Mouse (Mus musculus) thymus, postnatal 25 days (tissue): Measurements from ENCODE around the gene Ube2n.
"Not testable (repeated sequence)": the region's sequence is repeated elsewhere in the genome, so short reads cannot be mapped to it uniquely, and the experiment has no call there.

Source experiments
- DNase-seq: peaks from one replicate; pipeline ENCODE4 v3.0.0; 2022

Ube2n gene

DNA sequence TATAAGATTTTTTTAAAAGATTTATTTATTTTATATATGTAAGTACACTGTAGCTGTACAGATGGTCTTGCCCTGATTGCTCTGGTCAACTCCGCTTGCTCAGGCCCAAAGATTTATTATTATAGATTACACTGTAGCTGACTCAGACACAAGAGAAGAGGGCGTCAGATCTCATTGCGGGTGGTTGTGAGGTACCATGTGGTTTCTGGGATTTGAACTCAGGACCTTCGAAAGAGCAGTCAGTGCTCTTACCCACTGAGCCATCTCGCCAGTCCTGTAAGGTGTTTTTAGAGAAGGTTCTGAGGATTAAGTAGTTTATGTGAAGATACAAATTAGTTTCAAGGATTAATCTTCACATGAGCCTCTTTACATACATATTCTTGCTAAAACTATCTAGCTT lies 10.9 kb downstream of the Ube2n start:
- DNase-seq: no peak

DNA sequence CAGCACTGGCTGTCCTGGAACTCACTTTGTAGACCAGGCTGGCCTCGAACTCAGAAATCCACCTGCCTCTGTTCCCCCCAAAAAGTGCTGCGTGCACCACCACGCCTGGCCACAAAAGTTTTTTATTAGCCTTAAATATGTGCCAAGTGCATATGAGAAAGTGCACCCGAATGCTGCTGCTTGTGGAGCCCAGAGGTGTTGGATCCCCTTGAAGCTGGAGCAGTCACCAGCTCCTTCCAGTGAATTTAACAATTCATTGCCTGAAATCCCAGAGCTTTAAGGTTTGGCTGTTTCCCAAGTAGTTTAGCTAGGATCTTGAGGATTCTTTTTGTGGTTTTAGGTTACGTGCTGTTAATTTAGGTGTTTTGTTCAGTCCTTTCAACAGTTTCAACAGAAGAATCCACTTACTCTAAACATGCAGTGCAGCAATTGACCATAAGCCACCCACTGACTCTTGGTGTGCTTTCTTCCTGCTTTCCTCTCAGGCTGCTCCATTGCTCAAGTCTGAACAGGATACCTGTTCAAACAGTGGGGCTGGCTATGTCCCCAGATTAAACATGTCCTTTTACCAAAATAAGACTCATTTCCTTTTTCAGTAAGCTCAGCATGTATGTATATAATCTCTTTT lies 11.7 kb downstream of the Ube2n start:
- no peak for DNase-seq

DNA sequence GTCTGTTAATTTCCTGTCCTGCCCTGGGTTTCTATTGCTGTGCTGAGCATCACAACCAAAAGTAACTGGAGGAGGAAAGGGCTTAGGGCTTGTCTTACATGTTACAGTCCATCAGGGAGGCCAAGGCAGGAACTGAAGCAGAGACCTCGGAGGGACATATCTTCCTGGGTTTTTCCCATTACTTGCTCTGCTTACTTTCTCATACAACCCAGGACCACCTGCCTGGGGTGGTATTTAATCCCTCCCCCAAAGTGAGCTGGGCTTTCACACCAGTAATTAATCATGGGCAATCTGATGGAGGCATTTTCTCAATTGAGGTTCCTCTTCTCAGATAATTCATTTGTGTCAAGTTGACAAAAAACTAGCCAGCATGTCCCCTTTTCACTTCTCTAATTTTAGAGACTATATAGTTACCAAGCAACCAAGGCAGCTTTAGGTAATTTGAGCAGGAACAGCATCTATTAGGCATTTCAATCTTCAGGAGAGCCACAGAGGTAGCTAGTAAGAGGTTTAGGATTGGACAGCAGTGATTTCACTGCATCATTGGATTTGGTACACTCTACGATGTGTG lies 15.7 kb downstream of the Ube2n start:
- no peak for DNase-seq

DNA sequence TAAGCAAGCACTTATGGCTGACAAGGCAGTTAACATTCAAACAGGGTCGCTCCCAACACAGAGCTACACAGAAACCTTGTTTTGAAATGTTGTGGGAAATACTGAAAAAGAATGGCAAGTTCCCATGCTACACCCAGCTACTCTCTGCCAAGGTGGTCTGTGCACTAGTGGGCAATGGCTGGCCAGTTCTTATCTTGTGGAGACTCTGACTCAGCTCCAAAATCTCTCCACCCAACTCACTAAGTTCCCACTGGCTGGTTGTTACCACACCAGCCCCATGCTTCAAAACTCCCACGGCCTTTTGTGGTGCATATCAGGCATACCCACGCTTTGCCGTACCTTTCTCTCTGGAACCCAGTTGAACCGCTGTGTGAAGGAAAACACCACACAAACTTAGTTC lies 18.0 kb downstream of the Ube2n start:
- no peak for DNase-seq

GRCm38 (mm10) chr10:95533382-95533781 lies 18.4 kb downstream of the Ube2n start:
- DNase-seq: no peak

- no peak for DNase-seq
Measured at GRCm38 (mm10) chr10:95535399-95536221, 20.7 kb downstream of the Ube2n start.

- DNase-seq: no peak
Measured at GRCm38 (mm10) chr10:95536222-95536541, 21.2 kb downstream of the Ube2n start.

DNA sequence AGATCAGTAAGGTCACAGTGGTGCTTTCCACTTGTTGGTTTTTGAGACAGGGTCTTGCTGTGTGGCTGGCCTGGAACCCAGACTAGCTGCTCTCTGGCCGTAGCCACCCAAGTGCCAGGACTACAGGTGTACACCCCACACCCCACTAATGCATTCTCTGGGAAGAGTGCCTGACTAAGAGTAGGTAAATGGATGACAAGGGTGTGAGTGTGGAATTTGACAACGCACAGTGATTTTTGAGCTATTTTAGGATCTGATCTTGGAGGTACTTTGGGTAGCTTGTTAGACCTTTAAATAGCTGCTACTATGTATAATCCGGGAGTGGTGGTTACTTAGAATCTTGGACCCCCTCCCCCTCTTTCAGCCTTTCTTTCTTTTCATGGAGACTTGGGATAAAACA lies 24.3 kb downstream of the Ube2n start:
- no peak for DNase-seq

DNA sequence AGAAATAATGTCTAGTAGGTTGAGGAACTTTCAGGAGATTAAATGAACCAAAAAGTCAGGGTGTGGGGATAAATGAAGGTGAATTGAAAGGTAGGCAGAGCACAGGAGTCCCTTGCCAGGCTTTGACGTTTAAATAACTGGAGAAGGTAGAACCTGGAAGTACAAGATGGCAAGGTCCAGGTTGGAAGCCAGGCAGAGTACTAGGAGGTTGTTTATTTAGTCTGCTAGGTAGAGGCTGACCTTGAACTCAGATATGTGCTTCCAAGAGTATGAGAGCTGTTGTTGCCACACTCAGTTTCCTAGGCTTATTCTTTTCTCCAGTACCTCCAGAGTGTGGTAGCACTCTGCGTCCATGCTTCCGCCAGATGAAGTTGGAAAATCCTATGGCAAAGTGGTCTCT lies 24.9 kb downstream of the Ube2n start:
- no peak for DNase-seq

GRCm38 (mm10) chr10:95542916-95543315 lies 28.0 kb downstream of the Ube2n start:
- no peak for DNase-seq

DNA sequence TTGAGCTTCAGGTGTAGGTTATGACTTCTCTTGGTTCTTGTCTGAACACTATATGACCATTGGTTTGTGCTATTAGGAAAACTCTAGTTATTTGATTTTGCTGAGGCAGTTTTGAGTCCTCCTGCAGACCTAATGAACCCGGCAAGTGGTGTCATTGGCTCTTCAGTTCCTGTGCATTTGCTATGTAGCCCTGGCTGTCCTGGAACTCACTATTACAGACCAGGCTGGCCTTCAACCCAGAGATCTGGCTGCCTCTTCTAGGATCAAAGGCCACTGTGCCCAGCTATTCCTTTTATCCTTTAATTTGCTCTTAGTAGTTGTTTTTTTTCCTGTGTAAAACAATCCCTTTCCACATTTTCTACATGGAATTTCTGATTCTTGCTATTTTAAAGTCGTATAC lies 28.4 kb downstream of the Ube2n start:
- no peak for DNase-seq

DNA sequence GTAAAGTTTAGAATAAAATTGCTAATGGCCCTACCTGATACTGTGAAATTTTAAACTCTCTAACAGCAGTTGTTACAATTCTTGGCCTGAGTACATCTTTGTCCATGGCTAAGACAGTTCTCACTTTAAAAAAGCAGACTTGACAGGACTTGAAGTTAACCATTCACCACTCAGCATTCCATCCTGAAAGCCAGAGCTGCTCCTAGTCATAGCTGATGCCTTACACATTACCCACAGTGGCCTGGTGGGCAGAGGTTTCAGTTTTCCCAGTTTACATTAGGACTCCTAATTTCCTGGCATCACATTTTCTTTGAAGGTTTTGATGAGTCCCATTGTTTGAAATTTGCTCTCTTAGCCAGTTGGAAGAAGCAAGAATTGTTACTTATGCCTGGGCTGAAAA lies 29.1 kb downstream of the Ube2n start:
- DNase-seq: no peak

DNA sequence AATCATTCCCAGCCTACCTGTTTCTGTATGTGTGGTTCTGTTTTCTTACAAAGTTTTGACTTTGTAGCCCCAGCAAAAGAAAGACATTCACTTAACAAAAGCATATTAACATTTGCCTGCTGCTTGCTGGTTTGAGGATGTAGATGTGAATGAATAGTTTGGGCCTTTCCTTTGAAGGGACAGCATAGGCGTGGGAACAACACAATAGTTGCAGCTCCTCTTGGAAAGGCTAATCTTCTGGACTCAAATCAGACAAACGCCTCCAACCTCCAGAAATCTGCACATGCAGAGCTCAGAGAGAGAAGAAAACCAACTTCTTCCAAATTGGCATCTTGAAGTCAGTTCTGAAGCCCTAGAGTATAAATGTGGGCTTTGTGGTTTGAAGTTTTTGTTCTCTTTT lies 29.7 kb downstream of the Ube2n start:
- no peak for DNase-seq

GRCm38 (mm10) chr10:95545051-95545450 lies 30.1 kb downstream of the Ube2n start:
- no peak for DNase-seq

DNA sequence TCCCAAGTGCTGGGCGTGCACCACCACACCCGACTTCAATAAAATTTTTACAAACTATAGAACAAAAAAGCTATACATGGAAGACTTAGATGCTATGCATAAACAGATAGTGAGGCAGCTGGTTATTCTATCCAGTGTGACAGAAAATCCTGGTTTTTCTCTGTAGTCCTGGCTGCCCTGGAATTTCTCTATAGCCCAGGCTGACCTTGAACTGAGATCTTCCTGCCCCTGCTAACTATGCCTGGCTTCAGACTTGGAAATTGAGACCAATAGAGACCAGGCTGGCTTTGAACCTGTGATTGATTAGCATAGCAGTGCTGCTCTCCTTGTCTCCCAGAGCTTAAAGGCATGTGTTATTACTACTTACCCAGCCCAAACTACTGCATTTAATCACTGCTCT lies 31.2 kb downstream of the Ube2n start:
- DNase-seq: no peak

- DNase-seq: no peak
Measured at GRCm38 (mm10) chr10:95548154-95548826, 33.3 kb downstream of the Ube2n start.

DNA sequence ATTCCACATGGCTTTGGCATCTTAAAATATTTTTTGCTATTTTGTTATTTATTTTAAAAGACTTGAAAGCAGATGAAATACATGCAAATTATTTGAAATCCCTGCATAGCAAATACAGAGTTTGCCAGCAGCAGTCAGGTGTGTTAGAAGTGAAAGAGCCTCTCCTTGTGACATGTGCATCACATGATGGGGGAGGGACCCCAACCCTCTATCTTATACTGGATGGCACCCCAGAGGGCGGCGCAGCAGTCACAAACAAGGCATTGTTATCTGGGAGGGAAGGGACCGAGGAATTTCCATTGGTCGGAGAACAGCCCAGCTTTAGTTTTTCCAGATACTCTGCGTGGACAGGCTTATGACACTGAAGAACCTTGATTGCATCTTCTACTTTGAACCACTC lies 34.1 kb downstream of the Ube2n start:
- not testable (repeated sequence) for DNase-seq

DNA sequence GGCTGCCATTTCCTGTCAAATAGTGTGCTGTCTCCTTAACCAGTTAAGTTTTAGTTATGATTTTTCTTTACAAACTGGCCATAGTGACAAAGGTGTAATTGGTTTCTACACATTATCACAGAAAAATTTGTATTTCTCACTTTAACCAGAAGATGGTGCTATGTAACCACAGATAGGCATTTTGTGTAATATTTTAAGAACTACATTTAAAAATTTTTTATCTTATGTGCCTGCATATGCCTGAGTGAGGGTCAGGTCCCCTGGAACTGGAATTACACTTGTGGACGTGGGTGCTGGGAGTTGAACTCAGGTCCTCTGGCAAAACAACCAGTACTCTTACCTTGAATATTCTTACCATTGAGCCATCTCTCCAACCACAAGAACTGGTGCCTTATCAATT lies 35.6 kb downstream of the Ube2n start:
- DNase-seq: no peak

DNA sequence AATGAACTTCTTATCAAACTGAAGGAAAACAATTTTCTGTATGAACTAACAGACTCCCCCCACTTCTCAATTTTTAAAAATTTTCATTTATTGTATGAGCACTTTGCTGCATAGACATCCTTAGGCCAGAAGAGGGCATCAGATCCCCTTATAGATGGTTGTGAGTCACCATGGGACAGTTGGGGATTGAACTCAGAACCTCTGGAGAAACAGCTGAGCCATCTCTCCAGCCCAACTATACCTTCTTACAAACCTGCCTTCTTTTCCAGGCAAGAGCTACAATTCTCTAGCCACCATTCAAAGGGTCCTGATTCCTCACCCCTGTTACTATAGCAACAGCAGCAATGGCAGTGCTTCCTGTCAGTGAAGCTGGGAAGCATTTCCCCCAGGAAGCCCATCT lies 36.8 kb downstream of the Ube2n start:
- DNase-seq: no peak

DNA sequence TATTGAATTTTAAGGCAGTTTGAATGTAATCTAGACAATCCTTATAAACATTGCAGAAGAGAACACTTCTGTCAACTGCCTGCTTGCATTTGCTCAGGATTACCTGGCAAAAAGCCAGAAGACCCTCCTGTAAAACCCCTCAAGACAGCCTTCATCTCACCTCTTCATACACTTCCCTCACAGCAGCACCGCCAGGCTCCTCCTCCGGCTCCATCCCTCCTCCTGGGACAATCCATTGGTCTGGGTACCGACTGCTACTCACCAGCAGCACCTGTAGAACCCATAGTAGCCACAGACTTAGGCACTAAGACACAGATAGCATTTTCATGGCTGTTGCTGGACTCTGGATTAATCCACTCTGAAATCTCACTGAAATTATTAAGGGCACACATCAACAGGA lies 37.4 kb downstream of the Ube2n start:
- no peak for DNase-seq

GRCm38 (mm10) chr10:95555866-95556265 lies 40.9 kb downstream of the Ube2n start:
- no peak for DNase-seq

DNA sequence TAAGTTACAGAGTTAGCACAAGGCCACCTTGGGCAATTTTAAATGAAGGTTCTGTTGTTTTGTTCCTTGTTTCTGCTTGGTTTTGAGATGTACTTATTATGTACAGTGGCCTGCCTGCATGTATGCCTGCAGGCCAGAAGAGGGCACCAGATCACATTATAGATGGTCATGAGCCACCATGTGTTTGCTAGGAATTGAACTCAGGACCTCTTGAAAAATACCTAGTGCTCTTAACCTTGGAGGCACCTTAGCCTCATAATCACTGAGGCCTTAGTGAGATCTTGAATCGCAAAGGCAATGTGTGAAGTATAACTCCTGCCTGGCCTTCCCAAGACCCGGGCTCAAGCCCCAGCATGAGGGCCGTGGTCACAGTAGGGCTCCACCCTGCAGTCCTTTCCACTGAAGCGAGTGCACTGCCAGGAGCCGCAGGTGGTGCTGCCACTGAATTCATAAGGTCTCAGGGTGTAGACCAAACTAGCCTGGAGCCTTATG lies 42.4 kb downstream of the Ube2n start:
- peak; percentile 37 for DNase-seq

- DNase-seq: no peak
Measured at GRCm38 (mm10) chr10:95559426-95559825, 44.5 kb downstream of the Ube2n start.
